In genomic region chr16:27683826-27684225, GRCm38 (mm10) we compare ENCODE assay signal across 26 mouse cellular contexts.
DNase-seq lines count a peak whose midpoint lies in the region; ATAC-seq and TF ChIP-seq lines count a peak whose summit lies in the region.
"Had no signal": no experiment of that assay in that cellular context is flagged by ENCODE, and none has a peak within 500 bp of the region (broad histone marks: within the 10 kb centered on the region; RNA-seq: fewer than 3 reads in every experiment).

No protein-coding gene starts in this region.

- DNase-seq in embryonic facial prominence, embryonic 14.5 days (ENCODE audit: low spot score) = peak; percentile 11
- DNase-seq in embryonic facial prominence, embryonic 10.5 days (ENCODE audit: low spot score) = no peak
- DNase-seq in left cerebral cortex, adult 11 months (ENCODE audit: low spot score) = peak; percentile 2
- DNase-seq in left cerebral cortex, postnatal 10 days (ENCODE audit: extremely low spot score in 1 of 2, low spot score in 2 of 2) = no peak
- peak; percentile 7 for DNase-seq in right cerebral cortex, adult 2 months (ENCODE audit: low spot score in 2 of 2)
- DNase-seq in right cerebral cortex, postnatal 25 days = no peak
- DNase-seq in thymus, adult 2 months = no peak
- no peak for DNase-seq in spleen, postnatal 14 days (ENCODE audit: low spot score in 2 of 2)
- DNase-seq: adrenal gland, adult 8-10 months; cerebellum, adult 18-20 months; cerebellum, postnatal 25 days; heart, postnatal 36 days; kidney, adult 2 months; kidney, postnatal 10 days; layer of hippocampus, postnatal 36 days; lung, embryonic 14.5 days had no signal

- TF ChIP-seq POLR2A in thymus, adult 2 months (IDR thresholded peaks at IDR 0.05; ENCODE audit: control insufficient read depth, extremely low read depth, insufficient read depth, low read length, poor library complexity) = no peak

- TF ChIP-seq CTCF in thymus, adult 2 months (IDR thresholded peaks at IDR 0.05; ENCODE audit: borderline replicate concordance, control insufficient read depth, extremely low read depth, insufficient read depth, low read length, poor library complexity) = no peak

- no peak overlapping the region for H3K27ac ChIP-seq in embryonic facial prominence, embryonic 14.5 days (replicated peaks; ENCODE audit: low read depth, low read length)
- no peak overlapping the region for H3K27ac ChIP-seq in embryonic facial prominence, embryonic 10.5 days (replicated peaks)
- no peak overlapping the region for H3K27ac ChIP-seq in thymus, adult 2 months (ENCODE audit: control insufficient read depth, insufficient read depth, low read length)
- H3K27ac ChIP-seq: embryonic facial prominence, embryonic 13.5 days; forebrain, embryonic 13.5 days; heart, embryonic 15.5 days; hindbrain, embryonic 13.5 days; layer of hippocampus, adult 2 months; limb, embryonic 13.5 days; liver, embryonic 14.5 days; midbrain, embryonic 13.5 days; neural tube, embryonic 12.5 days had no signal

- no peak overlapping the region for H3K9ac ChIP-seq in embryonic facial prominence, embryonic 14.5 days (ENCODE audit: low read depth, low read length)
- H3K9ac ChIP-seq: embryonic facial prominence, embryonic 13.5 days; forebrain, embryonic 13.5 days; heart, embryonic 15.5 days; hindbrain, embryonic 13.5 days; limb, embryonic 13.5 days; liver, embryonic 14.5 days; lung, embryonic 14.5 days; midbrain, embryonic 13.5 days; neural tube, embryonic 12.5 days had no signal

- H3K4me2 ChIP-seq in embryonic facial prominence, embryonic 14.5 days (ENCODE audit: low read depth, low read length) = no peak overlapping the region
- H3K4me2 ChIP-seq: embryonic facial prominence, embryonic 13.5 days; forebrain, embryonic 13.5 days; heart, embryonic 15.5 days; hindbrain, embryonic 13.5 days; limb, embryonic 13.5 days; lung, embryonic 14.5 days; midbrain, embryonic 13.5 days; neural tube, embryonic 12.5 days had no signal

- intact Hi-C loops in left cerebral cortex, postnatal 10 days (cut with DNase I) = no loop called here

- no peaks in the 10 kb centered on the region for H3K9me3 ChIP-seq in embryonic facial prominence, embryonic 14.5 days (ENCODE audit: control insufficient read depth, low read length)
- H3K9me3 ChIP-seq in embryonic facial prominence, embryonic 10.5 days = no peaks in the 10 kb centered on the region
- H3K9me3 ChIP-seq: embryonic facial prominence, embryonic 13.5 days; forebrain, embryonic 13.5 days; heart, embryonic 15.5 days; hindbrain, embryonic 13.5 days; limb, embryonic 13.5 days; midbrain, embryonic 13.5 days; neural tube, embryonic 12.5 days had no signal

- ATAC-seq in embryonic facial prominence, embryonic 14.5 days (ENCODE audit: low read depth) = no peak
- ATAC-seq: activated CD4-positive, CD25-positive, alpha-beta regulatory T cell, adult 4 months; forebrain, embryonic 13.5 days; midbrain, embryonic 13.5 days had no signal

- WGBS in embryonic facial prominence, embryonic 14.5 days = 43% methylated on average over 3 of the region's 3 CpGs
- WGBS in embryonic facial prominence, embryonic 10.5 days = 75% methylated on average over 3 of the region's 3 CpGs
- WGBS in thymus, adult 2 months = 88% methylated on average over 3 of the region's 3 CpGs

- no peaks in the 10 kb centered on the region for H3K36me3 ChIP-seq in embryonic facial prominence, embryonic 14.5 days (ENCODE audit: control insufficient read depth, insufficient read depth, low read length)
- H3K36me3 ChIP-seq in embryonic facial prominence, embryonic 10.5 days (replicated peaks) = no peaks in the 10 kb centered on the region
- no peaks in the 10 kb centered on the region for H3K36me3 ChIP-seq in thymus, adult 2 months (ENCODE audit: control insufficient read depth, insufficient read depth, low read length)
- H3K36me3 ChIP-seq: embryonic facial prominence, embryonic 13.5 days; heart, embryonic 15.5 days; hindbrain, embryonic 13.5 days; limb, embryonic 13.5 days; midbrain, embryonic 13.5 days; neural tube, embryonic 12.5 days had no signal

- H3K4me3 ChIP-seq in embryonic facial prominence, embryonic 14.5 days (ENCODE audit: low read depth, low read length) = no peak overlapping the region
- H3K4me3 ChIP-seq in embryonic facial prominence, embryonic 10.5 days = no peak overlapping the region
- no peak overlapping the region for H3K4me3 ChIP-seq in thymus, adult 2 months (ENCODE audit: control insufficient read depth, insufficient read depth, low read length)
- H3K4me3 ChIP-seq: embryonic facial prominence, embryonic 13.5 days; forebrain, embryonic 13.5 days; heart, embryonic 15.5 days; hindbrain, embryonic 13.5 days; layer of hippocampus, adult 2 months; limb, embryonic 13.5 days; midbrain, embryonic 13.5 days; neural tube, embryonic 12.5 days had no signal

- H3K27me3 ChIP-seq in embryonic facial prominence, embryonic 14.5 days (replicated peaks; ENCODE audit: control insufficient read depth, insufficient read depth, low read length) = no peaks in the 10 kb centered on the region
- H3K27me3 ChIP-seq in embryonic facial prominence, embryonic 10.5 days (replicated peaks; ENCODE audit: low read depth, poor library complexity, severe bottlenecking) = no peaks in the 10 kb centered on the region
- no peaks in the 10 kb centered on the region for H3K27me3 ChIP-seq in thymus, adult 2 months (ENCODE audit: control insufficient read depth, insufficient read depth, low read length)
- H3K27me3 ChIP-seq: embryonic facial prominence, embryonic 13.5 days; forebrain, embryonic 13.5 days; heart, embryonic 15.5 days; hindbrain, embryonic 13.5 days; limb, embryonic 13.5 days; midbrain, embryonic 13.5 days; neural tube, embryonic 12.5 days had no signal

- H3K4me1 ChIP-seq in embryonic facial prominence, embryonic 14.5 days (ENCODE audit: control insufficient read depth, insufficient read depth, low read length) = no peaks in the 10 kb centered on the region
- H3K4me1 ChIP-seq in embryonic facial prominence, embryonic 10.5 days = no peaks in the 10 kb centered on the region
- H3K4me1 ChIP-seq in thymus, adult 2 months (replicated peaks; ENCODE audit: control insufficient read depth, insufficient read depth, low read length) = no peaks in the 10 kb centered on the region
- H3K4me1 ChIP-seq: embryonic facial prominence, embryonic 13.5 days; forebrain, embryonic 13.5 days; heart, embryonic 15.5 days; hindbrain, embryonic 13.5 days; limb, embryonic 13.5 days; midbrain, embryonic 13.5 days; neural tube, embryonic 12.5 days had no signal

Comparison
In these comparisons a context has a peak if more than half of its experiments do, and no peak if none do; other contexts are left out.
1. DNase-seq: peak in embryonic facial prominence, embryonic 14.5 days (single experiment), left cerebral cortex, adult 11 months (single experiment) and right cerebral cortex, adult 2 months (2 of 2); none in embryonic facial prominence, embryonic 10.5 days (single experiment), left cerebral cortex, postnatal 10 days (0 of 2), right cerebral cortex, postnatal 25 days (single experiment), thymus, adult 2 months (single experiment) and spleen, postnatal 14 days (0 of 2).